Comparison of ENCODE assay signal across 12 mouse cellular contexts in genomic region chr13:31178964-31179363, GRCm38 (mm10).
DNase-seq lines count a peak whose midpoint lies in the region; ATAC-seq and TF ChIP-seq lines count a peak whose summit lies in the region.
"Had no signal": no experiment of that assay in that cellular context is flagged by ENCODE, and none has a peak within 500 bp of the region (broad histone marks: within the 10 kb centered on the region; RNA-seq: fewer than 3 reads in every experiment).

No protein-coding gene starts in this region.

- H3K27ac ChIP-seq in lung, embryonic 15.5 days: peak overlapping the region; percentile 50
- H3K27ac ChIP-seq in liver, embryonic 13.5 days: peak overlapping the region; percentile 63
- H3K27ac ChIP-seq in stomach, postnatal 0 days (replicated peaks): peak overlapping the region; percentile 58; the same call in 1 of the 2 replicates
- H3K27ac ChIP-seq in layer of hippocampus, adult 2 months: no peak overlapping the region
- H3K27ac ChIP-seq: embryonic facial prominence, embryonic 15.5 days; midbrain, embryonic 13.5 days had no signal

- intact Hi-C loops in heart, postnatal 36 days (cut with DNase I): no loop called here

- WGBS in lung, embryonic 15.5 days: 74% methylated on average over 3 of the region's 3 CpGs
- 83% methylated on average over 3 of the region's 3 CpGs for WGBS in lung, adult 2 months
- 55% methylated on average over 3 of the region's 3 CpGs for WGBS in liver, embryonic 13.5 days (ENCODE audit: insufficient replicate concordance)
- 84% methylated on average over 3 of the region's 3 CpGs for WGBS in stomach, postnatal 0 days

- TF ChIP-seq POLR2A in lung, adult 2 months (IDR thresholded peaks at IDR 0.05; ENCODE audit: borderline replicate concordance, extremely low read depth, low read depth, low read length): no peak

- H3K9ac ChIP-seq in lung, embryonic 15.5 days: no peak overlapping the region
- H3K9ac ChIP-seq in liver, embryonic 13.5 days: no peak overlapping the region
- H3K9ac ChIP-seq in stomach, postnatal 0 days (ENCODE audit: low read length): no peak overlapping the region
- H3K9ac ChIP-seq: embryonic facial prominence, embryonic 15.5 days; forebrain, postnatal 0 days; midbrain, embryonic 13.5 days had no signal

- no peaks in the 10 kb centered on the region for H3K36me3 ChIP-seq in lung, embryonic 15.5 days
- no peaks in the 10 kb centered on the region for H3K36me3 ChIP-seq in liver, embryonic 13.5 days
- H3K36me3 ChIP-seq in stomach, postnatal 0 days (ENCODE audit: control insufficient read depth, insufficient read depth, low read length): no peaks in the 10 kb centered on the region
- H3K36me3 ChIP-seq: embryonic facial prominence, embryonic 15.5 days; G1E; midbrain, embryonic 13.5 days had no signal

- no peak for TF ChIP-seq CTCF in lung, adult 2 months (IDR thresholded peaks at IDR 0.05; ENCODE audit: insufficient read depth, low read length)
- TF ChIP-seq CTCF in stomach, postnatal 0 days (IDR thresholded peaks at IDR 0.05; ENCODE audit: low read depth): no peak
- no peak for TF ChIP-seq CTCF in layer of hippocampus, adult 2 months (conservative IDR thresholded peaks at IDR 0.05)

- no peaks in the 10 kb centered on the region for H3K27me3 ChIP-seq in lung, embryonic 15.5 days
- no peaks in the 10 kb centered on the region for H3K27me3 ChIP-seq in liver, embryonic 13.5 days
- H3K27me3 ChIP-seq in stomach, postnatal 0 days (ENCODE audit: control insufficient read depth, insufficient read depth, low read length): no peaks in the 10 kb centered on the region
- H3K27me3 ChIP-seq: embryonic facial prominence, embryonic 15.5 days; midbrain, embryonic 13.5 days had no signal

- peak; percentile 5 to 11 for DNase-seq in heart, adult 18-20 months
- DNase-seq in heart, postnatal 36 days: no peak
- no peak for DNase-seq in lung, adult 2 months
- DNase-seq in liver, embryonic 13.5 days: no peak
- DNase-seq in stomach, postnatal 0 days (ENCODE audit: low spot score): no peak
- DNase-seq in layer of hippocampus, adult 2 months (ENCODE audit: low spot score in 2 of 2): no peak
- DNase-seq: forebrain, postnatal 0 days had no signal

- TF ChIP-seq EP300 in stomach, postnatal 0 days (optimal IDR thresholded peaks at IDR 0.05): no peak

- no peaks in the 10 kb centered on the region for H3K9me3 ChIP-seq in lung, embryonic 15.5 days
- H3K9me3 ChIP-seq in liver, embryonic 13.5 days (replicated peaks): no peaks in the 10 kb centered on the region
- no peaks in the 10 kb centered on the region for H3K9me3 ChIP-seq in stomach, postnatal 0 days (ENCODE audit: control insufficient read depth, low read length)
- H3K9me3 ChIP-seq: embryonic facial prominence, embryonic 15.5 days; G1E; midbrain, embryonic 13.5 days had no signal

- peaks cover 14% of the 10 kb centered on the region for H3K4me1 ChIP-seq in lung, embryonic 15.5 days
- peaks cover 6% of the 10 kb centered on the region for H3K4me1 ChIP-seq in lung, adult 2 months (ENCODE audit: control insufficient read depth, insufficient read depth, low read length)
- H3K4me1 ChIP-seq in liver, embryonic 13.5 days (replicated peaks): peaks cover 3% of the 10 kb centered on the region; the same call in 1 of the 2 replicates
- no peaks in the 10 kb centered on the region; the same call in 1 of the 2 replicates for H3K4me1 ChIP-seq in stomach, postnatal 0 days (replicated peaks; ENCODE audit: control insufficient read depth, insufficient read depth)
- H3K4me1 ChIP-seq: embryonic facial prominence, embryonic 15.5 days; midbrain, embryonic 13.5 days had no signal

- ATAC-seq in lung, embryonic 15.5 days (ENCODE audit: borderline replicate concordance, extremely low read depth, low FRiP score, low TSS enrichment): no peak
- ATAC-seq in liver, embryonic 13.5 days (ENCODE audit: low read depth): no peak
- no peak for ATAC-seq in stomach, postnatal 0 days (ENCODE audit: low FRiP score, low TSS enrichment)
- ATAC-seq: activated CD4-positive, CD25-positive, alpha-beta regulatory T cell, adult 4 months had no signal

- H3K4me2 ChIP-seq in lung, embryonic 15.5 days: no peak overlapping the region
- no peak overlapping the region for H3K4me2 ChIP-seq in liver, embryonic 13.5 days
- H3K4me2 ChIP-seq in stomach, postnatal 0 days (replicated peaks; ENCODE audit: low read depth): no peak overlapping the region
- H3K4me2 ChIP-seq: embryonic facial prominence, embryonic 15.5 days; midbrain, embryonic 13.5 days had no signal

- H3K4me3 ChIP-seq in lung, embryonic 15.5 days: no peak overlapping the region
- no peak overlapping the region for H3K4me3 ChIP-seq in lung, adult 2 months (replicated peaks; ENCODE audit: extremely low read depth, low read depth, low read length)
- no peak overlapping the region for H3K4me3 ChIP-seq in liver, embryonic 13.5 days (replicated peaks)
- H3K4me3 ChIP-seq in stomach, postnatal 0 days (ENCODE audit: low read depth, low read length): no peak overlapping the region
- H3K4me3 ChIP-seq in layer of hippocampus, adult 2 months: no peak overlapping the region
- H3K4me3 ChIP-seq: embryonic facial prominence, embryonic 15.5 days; midbrain, embryonic 13.5 days had no signal

Comparison
In these comparisons a context has a peak if more than half of its experiments do, and no peak if none do; other contexts are left out.
1. DNase-seq: peak in heart, adult 18-20 months (2 of 2); none in heart, postnatal 36 days (0 of 2), lung, adult 2 months (single experiment), liver, embryonic 13.5 days (single experiment), stomach, postnatal 0 days (single experiment) and layer of hippocampus, adult 2 months (0 of 2).